Mouse (Mus musculus): ENCODE measurements around the gene Samd4.

DNA sequence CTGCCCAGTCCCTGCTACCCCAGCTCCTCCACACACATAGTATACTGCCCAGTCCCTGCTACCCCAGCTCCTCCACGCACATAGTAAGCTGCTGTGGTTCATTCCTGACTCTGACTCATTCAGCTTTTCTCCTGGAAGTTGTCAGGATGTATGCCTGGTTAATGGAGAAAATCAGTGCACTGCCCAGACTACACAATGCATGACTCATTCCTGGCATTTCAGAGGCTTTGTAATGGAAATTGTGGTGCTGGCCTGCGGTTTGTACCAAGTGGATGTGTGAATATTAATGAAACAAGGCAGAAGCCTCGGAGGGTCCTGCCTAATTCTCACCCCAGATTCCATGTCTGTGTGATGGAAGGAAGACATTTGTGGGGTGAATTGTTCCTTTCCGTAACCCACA, 107.0 kb downstream of the Samd4 start:
- no peak for TF ChIP-seq POLR2A (IDR thresholded peaks at IDR 0.05; ENCODE audit: borderline replicate concordance, low read depth, low read length)
- TF ChIP-seq CTCF (IDR thresholded peaks at IDR 0.05; ENCODE audit: low read depth, low read length): no peak

Data from bone marrow macrophage, adult 2 months (primary cell).